Mouse (Mus musculus): ENCODE data around the gene Gsdme.

Gene Gsdme

GRCm38 (mm10) chr6:50244967-50245366, 18.7 kb downstream of the Gsdme start:
- no peak for DNase-seq (ENCODE audit: low read depth, low spot score)

GRCm38 (mm10) chr6:50244126-50244525, 19.5 kb downstream of the Gsdme start:
- no peak for DNase-seq (ENCODE audit: low read depth, low spot score)

DNA sequence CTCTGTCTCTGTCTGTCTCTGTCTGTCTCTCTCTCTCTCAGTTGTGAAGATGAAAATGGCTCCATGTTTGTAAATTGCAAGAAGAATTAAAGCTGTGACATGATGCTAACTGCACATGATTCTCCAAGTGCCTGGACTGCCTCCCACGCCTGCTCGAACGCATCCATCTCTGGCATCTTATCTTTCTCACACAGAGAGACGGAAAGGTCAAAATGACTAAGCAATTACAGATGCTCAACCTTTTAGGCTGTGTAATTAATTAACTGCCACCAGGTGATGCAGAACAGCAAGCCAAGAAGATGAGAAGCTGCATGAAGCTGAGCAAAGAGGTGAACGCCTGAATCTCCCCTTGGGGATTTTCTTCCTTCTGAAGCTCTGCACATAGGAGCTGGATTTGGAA, 23.2 kb downstream of the Gsdme start:
- DNase-seq (ENCODE audit: low read depth, low spot score), result no peak

- DNase-seq (ENCODE audit: low read depth, low spot score), result no peak
These were observed 23.8 kb downstream of the Gsdme start for GRCm38 (mm10) chr6:50239902-50240301.

- no peak for DNase-seq (ENCODE audit: low read depth, low spot score)
These were observed 25.7 kb downstream of the Gsdme start for GRCm38 (mm10) chr6:50237963-50238362.

DNA sequence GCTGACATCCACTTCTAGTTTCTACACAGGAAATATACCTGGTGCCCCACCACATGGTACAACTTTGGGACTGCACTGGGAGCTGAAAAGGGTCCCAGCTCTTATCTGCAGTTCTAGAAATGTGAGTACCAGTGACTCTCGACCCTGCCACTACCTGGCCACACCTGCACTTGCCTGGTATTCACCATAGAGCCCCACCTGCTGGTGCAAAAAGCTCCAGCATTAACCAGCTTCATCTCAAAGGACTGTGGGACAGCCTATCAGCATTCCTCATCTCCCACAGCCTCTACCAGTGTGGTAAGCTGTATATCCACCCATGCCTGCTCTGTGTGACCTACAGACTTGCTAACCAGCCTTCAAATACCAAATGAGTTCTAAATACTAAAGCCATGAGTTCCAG, 30.7 kb downstream of the Gsdme start:
- DNase-seq (ENCODE audit: low read depth, low spot score), result no peak

GRCm38 (mm10) chr6:50231288-50231687, 32.4 kb downstream of the Gsdme start:
- DNase-seq (ENCODE audit: low read depth, low spot score), result no peak

DNA sequence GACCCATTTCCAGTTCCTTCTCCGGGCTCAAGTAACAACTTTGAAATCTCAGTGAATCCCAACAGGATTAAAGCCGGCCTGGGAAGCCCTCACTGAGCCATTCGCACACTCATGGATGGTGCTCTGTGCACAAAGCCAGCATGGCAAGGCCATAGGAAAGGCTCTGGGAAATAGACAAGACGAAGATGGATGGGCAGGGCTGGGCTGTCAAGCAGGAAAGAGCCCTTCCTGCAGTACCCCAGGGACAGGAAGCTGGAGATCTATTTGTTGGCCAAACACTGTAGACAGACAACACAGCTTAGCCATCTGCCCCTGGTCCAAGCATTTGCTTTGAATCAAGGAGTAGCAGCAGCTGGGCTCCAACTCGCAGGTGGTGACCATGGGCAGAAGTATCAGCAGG, 35.5 kb downstream of the Gsdme start:
- no peak for DNase-seq (ENCODE audit: low read depth, low spot score)

DNA sequence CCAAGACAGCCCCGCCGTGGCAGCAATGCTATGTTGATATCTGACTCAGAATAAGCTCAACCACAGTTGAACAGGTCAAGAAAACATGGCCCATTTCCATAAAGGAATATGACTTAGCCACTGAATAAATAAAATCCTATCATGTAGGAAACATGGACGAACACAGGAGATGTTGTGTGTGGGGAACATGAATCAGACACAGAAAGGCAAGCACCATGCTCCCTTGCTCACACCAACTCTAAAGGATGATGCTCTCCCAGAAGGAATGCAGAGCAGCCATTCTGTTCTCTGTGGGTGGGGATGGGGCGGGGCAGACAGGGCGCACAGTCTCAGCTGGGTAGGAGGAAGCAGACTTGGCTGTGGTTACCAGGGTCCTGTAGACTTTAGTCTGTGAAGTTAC, 38.4 kb downstream of the Gsdme start:
- DNase-seq (ENCODE audit: low read depth, low spot score), result no peak

GRCm38 (mm10) chr6:50223606-50224005, 40.1 kb downstream of the Gsdme start:
- DNase-seq (ENCODE audit: low read depth, low spot score), result no peak

GRCm38 (mm10) chr6:50222986-50223385, 40.7 kb downstream of the Gsdme start:
- no peak for DNase-seq (ENCODE audit: low read depth, low spot score)

- no peak for DNase-seq (ENCODE audit: low read depth, low spot score)
These were observed 41.3 kb downstream of the Gsdme start for GRCm38 (mm10) chr6:50222351-50222750.

DNA sequence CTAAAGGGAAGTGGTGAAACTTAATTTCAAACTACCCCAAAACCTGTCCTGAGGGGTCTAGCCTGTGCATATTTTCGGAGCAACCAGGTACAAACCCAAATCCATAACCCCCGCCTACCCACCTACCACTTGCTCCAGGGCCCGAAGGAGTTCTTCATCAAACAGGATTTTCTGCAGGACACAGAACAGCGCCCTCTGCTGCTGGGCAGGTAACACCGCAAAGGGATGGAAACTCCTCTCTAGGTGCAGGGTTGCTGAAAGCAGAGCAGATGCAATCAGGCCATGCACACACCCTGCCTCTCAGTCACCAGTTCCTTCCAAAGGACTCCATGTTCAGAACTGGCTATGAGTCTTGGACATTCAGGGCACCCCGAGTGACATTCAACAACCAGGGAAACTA, 42.8 kb downstream of the Gsdme start:
- no peak for DNase-seq (ENCODE audit: low read depth, low spot score)

GRCm38 (mm10) chr6:50219066-50219465, 44.6 kb downstream of the Gsdme start:
- DNase-seq (ENCODE audit: low read depth, low spot score), result no peak

GRCm38 (mm10) chr6:50218628-50219027, 45.0 kb downstream of the Gsdme start:
- no peak for DNase-seq (ENCODE audit: low read depth, low spot score)

GRCm38 (mm10) chr6:50215986-50216385, 47.7 kb downstream of the Gsdme start:
- DNase-seq (ENCODE audit: low read depth, low spot score), result no peak

DNA sequence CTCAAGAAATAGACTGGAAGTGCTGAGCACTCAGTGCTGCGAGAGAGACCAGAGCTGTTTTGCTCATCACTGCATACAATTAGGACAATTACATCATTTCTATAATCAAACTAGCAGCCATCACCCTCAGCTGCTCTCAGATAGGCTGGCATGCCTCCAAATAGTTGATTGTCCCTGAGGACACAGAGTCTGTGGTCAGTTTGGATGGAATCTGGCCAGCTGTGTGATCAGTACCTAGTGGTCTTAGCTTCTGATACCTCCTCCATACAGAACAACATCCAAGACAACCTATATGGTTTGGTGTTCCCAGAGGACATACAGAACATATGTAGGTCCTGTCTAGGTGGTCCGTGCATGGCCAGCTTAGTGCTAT, 48.3 kb downstream of the Gsdme start:
- DNase-seq (ENCODE audit: low read depth, low spot score), result no peak

- no peak for DNase-seq (ENCODE audit: low read depth, low spot score)
These were observed 48.8 kb downstream of the Gsdme start for GRCm38 (mm10) chr6:50214711-50215372.

GRCm38 (mm10) chr6:50205093-50205492, 58.6 kb downstream of the Gsdme start:
- DNase-seq (ENCODE audit: low read depth, low spot score), result no peak

- DNase-seq (ENCODE audit: low read depth, low spot score), result no peak
These were observed 59.3 kb downstream of the Gsdme start for GRCm38 (mm10) chr6:50204356-50204755.

DNA sequence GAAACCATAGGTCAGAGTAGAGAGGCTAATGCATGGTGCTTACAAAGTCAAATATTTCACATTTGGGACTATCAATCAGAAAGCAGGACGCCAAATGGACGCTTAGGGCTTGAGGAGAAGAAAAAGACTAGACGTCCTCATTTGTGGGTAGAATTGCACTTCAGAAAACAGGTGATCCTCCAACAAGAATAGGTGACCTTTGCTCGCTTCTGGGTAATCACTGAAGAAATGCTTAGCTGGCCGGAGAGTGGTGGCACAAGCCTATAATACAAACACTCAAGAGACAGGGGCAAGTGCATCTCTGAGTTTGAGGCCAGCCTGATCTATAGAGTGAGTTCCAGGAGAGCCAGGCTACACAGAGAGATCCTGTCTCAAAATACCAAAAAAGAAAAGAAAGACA, 69.8 kb downstream of the Gsdme start:
- no peak for DNase-seq (ENCODE audit: low read depth, low spot score)

DNA sequence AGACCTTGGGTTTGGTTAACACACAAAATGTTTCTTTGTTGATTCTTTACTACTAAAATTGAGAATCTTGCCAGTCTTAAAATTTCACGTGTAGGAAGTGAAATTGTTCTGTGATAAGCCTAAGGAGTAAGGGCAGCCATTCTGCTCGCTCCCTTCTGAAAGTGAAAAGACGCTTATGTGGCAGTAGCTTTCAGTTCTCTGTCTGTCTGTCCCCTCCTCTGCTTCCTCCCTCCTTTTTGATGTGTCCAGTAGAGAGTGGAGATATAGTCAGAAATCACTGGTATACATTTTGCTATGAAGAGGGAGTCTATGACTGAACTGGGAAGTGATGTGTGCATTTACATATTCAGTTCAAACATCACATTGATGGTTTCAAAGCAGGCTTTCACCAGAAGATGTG, 70.8 kb downstream of the Gsdme start:
- no peak for DNase-seq (ENCODE audit: low read depth, low spot score)

DNA sequence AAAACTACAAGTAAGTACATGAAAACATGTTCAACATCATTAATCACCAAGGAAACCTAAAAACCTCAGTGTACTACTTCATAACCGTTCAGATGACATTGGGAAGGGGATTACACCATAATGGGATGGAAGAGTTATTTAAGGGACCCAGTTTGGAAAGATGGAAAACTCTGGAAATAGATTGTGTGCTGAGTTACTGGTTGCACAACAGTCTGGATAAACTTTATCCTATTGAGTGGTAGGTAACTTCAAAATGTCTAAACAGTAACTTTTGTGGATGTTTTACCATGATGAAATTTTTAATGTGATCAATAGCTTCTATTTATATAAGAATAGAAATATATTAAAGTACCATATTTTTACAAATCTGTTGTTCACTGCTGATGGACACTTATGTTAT, 71.5 kb downstream of the Gsdme start:
- DNase-seq (ENCODE audit: low read depth, low spot score), result no peak

DNA sequence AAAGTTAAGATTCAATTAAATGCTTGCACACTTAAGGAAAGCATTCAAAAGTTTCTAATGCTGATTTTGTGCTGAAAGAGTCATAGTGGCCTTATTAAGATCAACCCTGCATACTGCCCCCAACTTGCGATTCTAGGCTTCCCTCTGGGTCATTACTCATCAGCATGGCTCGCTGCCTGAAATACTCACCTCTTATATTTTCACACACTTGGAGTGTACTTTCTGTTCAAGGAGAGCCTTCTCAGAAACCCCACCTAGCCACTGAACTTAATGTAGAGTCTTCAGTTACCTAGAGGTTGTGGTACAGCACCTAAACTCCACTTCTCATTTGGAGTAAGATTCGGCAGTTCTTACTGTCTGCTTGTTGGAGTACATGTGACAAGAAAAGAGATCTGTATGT, 72.1 kb downstream of the Gsdme start:
- DNase-seq (ENCODE audit: low read depth, low spot score), result no peak
